Mouse (Mus musculus): ENCODE measurements at regions not wholly inside any gene's neighbourhood (a gene's known extent, or its start where the extent isn't known, plus 50 kb on each side); places are given as distances from the start of the nearest gene placed in this dataset.

GRCm38 (mm10) chr15:67263313-67263712 is 762.6 kb upstream of the Lrrc6 start:
- TF ChIP-seq POLR2A (IDR thresholded peaks at IDR 0.05; ENCODE audit: low read depth, low read length) (no peak), CTCF (conservative IDR thresholded peaks at IDR 0.05; ENCODE audit: insufficient read depth, insufficient read length, low read depth, low read length) (no peak)
